Mouse (Mus musculus) limb, embryonic 15.5 days (tissue): ENCODE measurements around the gene Zc2hc1b. TPM values are rescaled to one million over a fixed set of nuclear protein-coding genes. Genes with fewer than 3 reads are reported as not detected.
A peak's percentile ranks its signal among the peaks of the same experiment; 100 is the strongest.

ENCODE experiments used
- ATAC-seq: fragments of 200-750 bp; cut with Nextera tagmentation; 2 replicates; pipeline ENCODE4 v1.8.0; 2017; ENCODE audit warnings: low read depth, moderate TSS enrichment; ENCODE audit not compliant: insufficient number of reproducible peaks, low FRiP score, low TSS enrichment
- H3K27ac ChIP-seq: fragments of 300-500 bp; sonication (generic); 2 replicates; pipeline ENCODE4 v1.5.1; 2015; ENCODE audit warnings: moderate library complexity, mild to moderate bottlenecking, inconsistent platforms
- H3K27me3 ChIP-seq: fragments of 300-500 bp; sonication (generic); 2 replicates; pipeline ENCODE4 v1.6.1; 2015; ENCODE audit warnings: inconsistent platforms
- H3K36me3 ChIP-seq: fragments of 300-500 bp; sonication (generic); 2 replicates; pipeline ENCODE4 v1.6.1; 2015; ENCODE audit warnings: inconsistent platforms
- H3K4me1 ChIP-seq: fragments of 300-500 bp; sonication (generic); 2 replicates; pipeline ENCODE4 v1.6.1; 2015; ENCODE audit warnings: inconsistent platforms
- H3K4me2 ChIP-seq: fragments of 300-500 bp; sonication (generic); 2 replicates; pipeline ENCODE4 v1.6.1; 2015; ENCODE audit warnings: mild to moderate bottlenecking, inconsistent platforms
- H3K4me3 ChIP-seq: fragments of 300-500 bp; sonication (generic); 2 replicates; pipeline ENCODE4 v1.5.1; 2015; ENCODE audit warnings: mild to moderate bottlenecking, inconsistent platforms
- H3K9ac ChIP-seq: fragments of 300-500 bp; sonication (generic); 2 replicates; pipeline ENCODE4 v1.6.1; 2015; ENCODE audit warnings: inconsistent platforms
- H3K9me3 ChIP-seq: fragments of 300-500 bp; sonication (generic); 2 replicates; pipeline ENCODE4 v1.6.1; 2016; ENCODE audit warnings: inconsistent platforms
- WGBS: fragments of 180-500 bp; shearing (Covaris S2); methylation state at CpG from one replicate; pipeline ENCODE4 v1.1.7; 2015; 5-methylcytosine and 5-hydroxymethylcytosine counted together
- polyA plus RNA-seq: library from polyadenylated mRNA; unstranded; fragments of >200 nt; fragmentation: Nextera tagmentation; extraction: Ambion mirVana; gene quantifications from 2 replicates; pipeline ENCODE4 v1.2.1, GENCODE M21; 2015

The Zc2hc1b gene
- polyA plus RNA-seq, 1 experiment from 2014 or later: not detected

DNA sequence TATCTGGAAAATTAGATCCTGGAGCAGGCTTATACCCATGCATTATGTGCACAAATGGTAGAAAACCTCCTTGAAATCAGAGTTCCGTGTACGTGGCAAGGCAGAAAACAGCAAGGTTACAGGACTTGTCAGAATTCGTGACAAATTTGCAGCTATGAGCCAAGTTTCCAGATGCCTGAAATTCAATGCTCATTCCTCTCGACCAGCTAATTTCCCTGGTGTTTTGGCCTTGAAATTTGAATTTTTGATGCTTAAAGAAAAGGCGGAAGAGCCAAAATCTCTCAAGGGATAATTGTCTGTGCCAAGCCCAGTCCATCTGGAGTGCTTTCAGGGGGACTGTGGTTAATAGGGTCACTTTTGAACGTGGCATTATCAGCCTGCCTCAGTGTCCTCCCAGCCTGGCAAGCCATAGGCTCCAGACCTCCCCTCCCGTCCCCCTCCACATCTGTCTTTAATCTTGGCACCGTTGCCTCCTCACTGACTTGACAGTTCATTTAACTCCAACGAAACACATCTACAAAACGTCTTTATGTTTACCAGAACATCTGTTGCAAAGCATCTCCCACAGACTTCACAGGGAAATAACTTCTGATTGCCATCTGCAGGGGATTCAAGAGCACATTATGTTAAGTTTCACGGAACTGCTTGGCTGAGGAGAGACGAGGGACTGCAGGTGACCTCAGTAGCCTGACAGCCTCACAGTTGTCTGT lies 6.9 kb downstream of the Zc2hc1b start:
- Histone ChIP-seq H3K4me1 (peaks cover 31% of the 10 kb centered on the region), H3K4me3 (no peak overlapping the region), H3K36me3 (0 out of 2 replicates have a peak, but pooled peaks cover under 1% of the 10 kb centered on the region), H3K4me2 (no peak overlapping the region), H3K27ac (peak overlapping the region; percentile 68), H3K9ac (no peak overlapping the region), H3K9me3 (no peaks in the 10 kb centered on the region), H3K27me3 (no peaks in the 10 kb centered on the region)
- 15% methylated on average over 12 of the region's 12 CpGs for WGBS
- peak; percentile 68; the same call in 1 of the 2 replicates for ATAC-seq

DNA sequence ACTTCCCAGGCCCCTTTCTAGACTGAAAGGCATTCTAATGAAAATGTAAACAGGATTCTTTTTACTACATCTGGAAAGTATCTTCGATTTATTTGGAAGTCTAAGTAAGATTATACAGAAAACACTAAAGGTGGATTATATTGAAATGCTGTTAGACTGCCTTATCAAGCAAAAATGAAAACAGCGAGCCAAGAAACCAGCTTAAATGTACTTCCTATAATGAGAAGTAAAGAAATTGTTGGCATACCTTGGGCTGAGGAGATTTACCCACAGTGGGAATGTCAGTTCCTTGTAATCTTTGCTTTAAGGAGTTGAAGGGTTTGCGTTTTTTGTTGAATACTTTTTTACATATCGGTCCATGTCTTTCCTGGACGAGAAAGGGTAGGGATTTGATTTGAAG lies 9.4 kb downstream of the Zc2hc1b start:
- 66% methylated on average over 5 of the region's 5 CpGs for WGBS
- Histone ChIP-seq H3K27me3 (no peaks in the 10 kb centered on the region), H3K36me3 (no peaks in the 10 kb centered on the region), H3K9me3 (no peaks in the 10 kb centered on the region), H3K4me3 (no peak overlapping the region), H3K9ac (no peak overlapping the region), H3K4me2 (no peak overlapping the region), H3K27ac (peak overlapping the region; percentile 29; the same call in 1 of the 2 replicates), H3K4me1 (peaks cover 31% of the 10 kb centered on the region)
- no peak for ATAC-seq

DNA sequence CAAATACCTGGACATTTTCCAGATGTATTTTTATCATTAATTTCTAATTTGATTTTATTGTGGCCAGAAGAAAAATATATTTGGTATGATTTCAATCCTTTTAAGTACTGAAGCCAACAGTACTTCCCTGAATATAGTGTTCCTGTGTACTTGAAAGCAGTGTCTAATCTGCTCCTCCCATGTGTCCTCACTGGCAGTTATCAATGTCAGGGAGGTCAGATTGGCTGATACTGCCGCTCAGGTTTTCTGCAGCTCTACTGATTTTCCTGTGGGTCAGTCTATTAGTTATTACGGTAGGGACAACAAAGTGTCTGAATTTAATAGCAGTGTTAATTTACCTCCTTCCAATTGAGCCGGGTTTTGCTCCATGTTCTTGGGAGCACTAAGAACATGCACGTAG lies 15.8 kb downstream of the Zc2hc1b start:
- H3K4me1 ChIP-seq: no peaks in the 10 kb centered on the region
- H3K27me3 ChIP-seq: no peaks in the 10 kb centered on the region
- ATAC-seq: no peak
- 59% methylated on average over 4 of the region's 4 CpGs for WGBS
- no peak overlapping the region for H3K9ac ChIP-seq
- no peak overlapping the region for H3K4me3 ChIP-seq
- no peaks in the 10 kb centered on the region for H3K36me3 ChIP-seq
- no peak overlapping the region for H3K4me2 ChIP-seq
- no peak overlapping the region for H3K27ac ChIP-seq
- no peaks in the 10 kb centered on the region for H3K9me3 ChIP-seq

DNA sequence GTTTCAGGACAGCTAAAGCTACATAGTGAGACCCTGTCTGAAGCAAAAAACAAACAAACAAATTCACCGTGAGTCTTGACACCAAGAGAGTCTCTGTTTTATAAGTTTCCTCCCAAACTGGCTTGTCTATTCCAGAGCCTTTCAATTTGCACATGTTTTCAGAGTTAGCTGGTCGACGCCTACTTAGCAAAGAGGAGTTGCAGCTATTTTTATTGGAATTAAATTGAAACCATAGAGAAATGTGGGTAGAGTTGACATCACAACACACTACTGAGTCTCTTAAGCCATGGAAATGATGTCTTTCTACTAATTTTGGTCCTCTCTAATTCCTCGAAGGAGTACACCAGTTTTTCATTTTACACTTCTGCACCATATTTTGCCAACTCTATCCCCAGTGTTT lies 16.9 kb downstream of the Zc2hc1b start:
- no peak for ATAC-seq
- no peaks in the 10 kb centered on the region for H3K36me3 ChIP-seq
- WGBS: 65% methylated on average over 4 of the region's 4 CpGs
- H3K4me2 ChIP-seq: no peak overlapping the region
- no peak overlapping the region for H3K4me3 ChIP-seq
- H3K4me1 ChIP-seq: no peaks in the 10 kb centered on the region
- no peak overlapping the region for H3K27ac ChIP-seq
- H3K27me3 ChIP-seq: no peaks in the 10 kb centered on the region
- no peak overlapping the region for H3K9ac ChIP-seq
- H3K9me3 ChIP-seq: no peaks in the 10 kb centered on the region

DNA sequence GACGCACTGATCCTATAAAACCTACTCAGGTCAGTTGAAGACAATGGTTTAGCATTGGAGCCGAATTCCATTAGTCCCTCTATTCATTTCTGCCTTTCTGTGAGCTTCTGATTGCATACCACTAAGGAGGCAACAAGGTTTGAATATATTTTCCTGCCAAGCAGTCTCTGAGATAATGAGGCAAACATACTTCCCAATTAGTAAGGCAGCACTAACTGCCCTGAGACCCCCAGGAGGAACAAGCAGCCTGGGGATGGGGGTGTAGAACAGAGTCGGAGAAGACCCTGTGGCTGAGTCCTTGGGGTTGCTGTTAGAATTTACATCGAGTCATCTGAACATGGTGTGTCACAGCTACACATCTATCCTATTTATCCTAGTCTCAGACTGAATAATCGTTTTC lies 22.4 kb downstream of the Zc2hc1b start:
- ATAC-seq: no peak
- WGBS: 81% methylated on average over 5 of the region's 5 CpGs
- no peak overlapping the region for H3K9ac ChIP-seq
- H3K36me3 ChIP-seq: no peaks in the 10 kb centered on the region
- H3K27ac ChIP-seq: peak overlapping the region; percentile 17; the same call in 1 of the 2 replicates
- H3K9me3 ChIP-seq: no peaks in the 10 kb centered on the region
- no peak overlapping the region for H3K4me2 ChIP-seq
- no peaks in the 10 kb centered on the region for H3K27me3 ChIP-seq
- H3K4me3 ChIP-seq: no peak overlapping the region
- H3K4me1 ChIP-seq: peaks cover 2% of the 10 kb centered on the region

DNA sequence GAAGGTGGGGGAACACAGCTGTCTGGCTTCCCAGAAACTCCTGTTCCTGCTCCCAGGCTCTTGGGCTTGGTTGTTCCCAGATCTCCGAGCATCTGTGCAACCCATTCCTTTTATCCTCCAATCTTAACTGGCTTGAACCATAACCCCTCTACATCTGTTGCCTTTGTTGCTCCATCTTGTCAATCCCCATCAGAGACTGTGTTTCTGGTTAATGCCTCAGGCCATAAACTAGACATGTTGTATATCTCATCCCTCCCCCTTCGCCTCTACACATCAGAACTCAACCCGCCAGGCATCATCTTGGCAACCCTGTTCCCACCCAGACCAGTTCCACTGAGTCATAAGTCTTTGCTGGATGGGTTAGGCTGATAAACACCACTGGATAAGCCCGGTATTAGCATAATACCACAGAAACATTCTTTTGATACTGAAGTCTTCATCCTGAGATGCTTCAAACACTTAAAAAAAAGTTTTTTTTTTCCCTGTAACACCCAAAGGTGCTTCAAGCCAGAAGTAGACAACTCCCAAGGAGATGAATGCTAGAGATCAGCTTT lies 24.9 kb downstream of the Zc2hc1b start:
- H3K4me3 ChIP-seq: no peak overlapping the region
- H3K4me2 ChIP-seq: no peak overlapping the region
- 64% methylated on average over 4 of the region's 4 CpGs for WGBS
- 0 out of 2 replicates have a peak overlapping the region, but pooled peaks have one; percentile 11 for H3K27ac ChIP-seq
- no peak overlapping the region for H3K9ac ChIP-seq
- H3K36me3 ChIP-seq: no peaks in the 10 kb centered on the region
- no peaks in the 10 kb centered on the region for H3K27me3 ChIP-seq
- ATAC-seq: peak; percentile 67; the same call in 1 of the 2 replicates
- H3K9me3 ChIP-seq: no peaks in the 10 kb centered on the region
- peaks cover 2% of the 10 kb centered on the region for H3K4me1 ChIP-seq

DNA sequence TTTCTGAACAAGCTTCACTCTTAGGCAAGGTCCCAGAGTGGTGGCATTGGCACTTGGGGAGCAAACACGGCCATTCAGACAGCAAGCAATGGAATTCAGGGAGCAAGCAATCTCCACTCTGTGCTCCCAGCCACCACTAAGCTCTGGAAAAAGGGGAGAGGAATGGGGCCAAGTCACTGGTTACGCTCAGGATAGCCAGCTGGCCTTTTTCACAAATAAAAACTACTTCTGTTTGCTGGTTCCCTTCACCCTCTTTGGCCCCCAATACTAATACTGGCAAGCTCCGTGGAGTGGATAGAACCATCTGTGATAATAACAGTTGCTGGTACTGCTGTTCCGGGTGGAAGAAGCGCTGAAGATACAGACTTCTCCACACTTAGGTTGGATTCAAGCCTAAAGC lies 26.5 kb downstream of the Zc2hc1b start:
- Histone ChIP-seq H3K27ac (peak overlapping the region; percentile 30; the same call in 1 of the 2 replicates), H3K27me3 (no peaks in the 10 kb centered on the region), H3K36me3 (no peaks in the 10 kb centered on the region), H3K9ac (no peak overlapping the region), H3K9me3 (no peaks in the 10 kb centered on the region), H3K4me1 (peaks cover 2% of the 10 kb centered on the region), H3K4me3 (no peak overlapping the region), H3K4me2 (no peak overlapping the region)
- WGBS: 69% methylated on average over 5 of the region's 5 CpGs
- no peak for ATAC-seq

DNA sequence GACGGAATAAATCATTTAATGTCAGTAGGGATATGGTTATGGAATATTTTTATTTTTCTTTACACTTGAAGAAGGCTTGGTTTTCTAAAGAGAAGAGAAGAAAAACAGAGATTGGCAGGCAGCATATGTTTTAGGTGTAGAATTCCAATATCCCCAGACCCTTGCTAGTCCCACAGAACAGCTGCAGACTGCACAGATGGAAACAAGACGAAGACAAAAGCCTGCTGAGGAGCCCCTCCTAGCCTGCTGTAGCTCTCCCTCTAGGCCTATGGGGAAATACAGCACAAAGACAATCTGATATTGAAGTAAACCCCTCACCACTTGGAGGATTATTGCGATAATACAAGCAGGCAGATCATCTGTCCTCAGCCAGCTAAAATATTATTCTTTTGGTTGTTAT lies 27.4 kb downstream of the Zc2hc1b start:
- WGBS: 63% methylated on average over 3 of the region's 3 CpGs
- Histone ChIP-seq H3K9me3 (no peaks in the 10 kb centered on the region), H3K27me3 (no peaks in the 10 kb centered on the region), H3K27ac (peak overlapping the region; percentile 28; the same call in 1 of the 2 replicates), H3K36me3 (no peaks in the 10 kb centered on the region), H3K4me2 (no peak overlapping the region), H3K4me3 (no peak overlapping the region), H3K4me1 (peaks cover 2% of the 10 kb centered on the region), H3K9ac (no peak overlapping the region)
- ATAC-seq: no peak

DNA sequence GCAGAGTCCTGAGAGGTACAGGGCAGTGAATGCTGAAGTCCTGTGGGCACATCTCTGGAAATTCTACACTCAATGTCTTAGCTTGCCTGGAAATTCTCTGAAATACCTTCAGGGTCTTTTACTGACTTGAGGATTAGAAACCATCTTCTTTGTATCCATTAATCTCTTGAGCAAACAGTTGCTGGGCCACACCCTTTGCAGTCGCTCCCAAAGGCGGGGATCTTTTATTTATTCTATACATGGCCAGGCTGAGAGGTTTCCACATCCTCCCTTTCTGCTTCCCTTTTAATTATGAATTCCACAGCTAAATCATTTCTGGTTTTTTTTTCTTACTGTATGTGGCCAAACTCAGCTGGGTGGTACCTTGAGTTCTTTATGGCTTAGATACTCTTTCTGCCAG lies 37.4 kb downstream of the Zc2hc1b start:
- Histone ChIP-seq H3K27ac (peak overlapping the region; percentile 54), H3K27me3 (no peaks in the 10 kb centered on the region), H3K4me1 (0 out of 2 replicates have a peak, but pooled peaks cover 4% of the 10 kb centered on the region), H3K36me3 (no peaks in the 10 kb centered on the region), H3K4me2 (no peak overlapping the region), H3K9ac (no peak overlapping the region), H3K9me3 (no peaks in the 10 kb centered on the region), H3K4me3 (no peak overlapping the region)
- 64% methylated on average over 2 of the region's 2 CpGs for WGBS
- ATAC-seq: no peak

DNA sequence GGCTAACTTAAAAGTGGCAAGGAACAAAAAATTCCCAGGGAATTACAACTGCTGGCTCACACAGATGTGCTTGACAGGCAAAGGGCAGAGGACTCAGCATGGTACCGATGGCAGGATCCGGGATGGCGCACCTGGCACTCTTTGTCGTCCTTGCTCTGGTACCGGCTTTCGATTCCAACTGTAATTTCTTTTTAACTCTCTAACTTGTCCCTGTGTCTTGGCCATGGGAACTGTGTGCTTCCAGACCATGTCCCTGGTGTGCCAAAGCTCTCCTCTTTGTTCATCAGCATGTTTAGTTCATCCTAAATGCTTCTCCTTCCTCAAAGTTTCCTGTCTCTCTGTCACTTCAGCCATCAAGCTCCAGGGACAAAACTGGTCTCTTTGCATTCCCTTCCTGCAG lies 39.9 kb downstream of the Zc2hc1b start:
- Histone ChIP-seq H3K9me3 (no peaks in the 10 kb centered on the region), H3K27me3 (no peaks in the 10 kb centered on the region), H3K36me3 (no peaks in the 10 kb centered on the region), H3K4me1 (0 out of 2 replicates have a peak, but pooled peaks cover 4% of the 10 kb centered on the region), H3K27ac (no peak overlapping the region), H3K4me2 (no peak overlapping the region), H3K4me3 (no peak overlapping the region), H3K9ac (no peak overlapping the region)
- ATAC-seq: no peak
- WGBS: 85% methylated on average over 6 of the region's 6 CpGs

DNA sequence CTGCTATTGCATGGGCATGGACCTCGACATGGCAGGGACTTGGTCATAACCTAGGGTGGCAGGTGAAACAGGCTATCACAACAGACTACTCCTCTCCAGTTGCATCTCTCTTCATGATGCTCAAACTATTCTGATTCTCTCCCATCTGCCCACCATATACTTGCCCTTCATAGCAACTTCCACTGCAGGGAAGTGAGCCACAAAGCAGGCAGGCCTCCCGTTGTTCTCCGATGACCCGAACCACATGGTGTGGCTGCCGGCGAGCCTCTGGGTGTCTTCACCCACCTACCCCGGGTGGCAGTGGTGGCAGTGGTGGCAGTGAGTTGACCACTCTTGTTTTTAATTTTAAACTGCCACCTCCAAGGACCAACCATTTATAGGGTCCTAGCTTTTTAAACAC lies 42.1 kb downstream of the Zc2hc1b start:
- ATAC-seq: no peak
- Histone ChIP-seq H3K4me1 (0 out of 2 replicates have a peak, but pooled peaks cover under 1% of the 10 kb centered on the region), H3K36me3 (no peaks in the 10 kb centered on the region), H3K27me3 (no peaks in the 10 kb centered on the region), H3K9ac (no peak overlapping the region), H3K4me3 (no peak overlapping the region), H3K9me3 (no peaks in the 10 kb centered on the region), H3K4me2 (no peak overlapping the region), H3K27ac (no peak overlapping the region)
- WGBS: 87% methylated on average over 7 of the region's 7 CpGs

DNA sequence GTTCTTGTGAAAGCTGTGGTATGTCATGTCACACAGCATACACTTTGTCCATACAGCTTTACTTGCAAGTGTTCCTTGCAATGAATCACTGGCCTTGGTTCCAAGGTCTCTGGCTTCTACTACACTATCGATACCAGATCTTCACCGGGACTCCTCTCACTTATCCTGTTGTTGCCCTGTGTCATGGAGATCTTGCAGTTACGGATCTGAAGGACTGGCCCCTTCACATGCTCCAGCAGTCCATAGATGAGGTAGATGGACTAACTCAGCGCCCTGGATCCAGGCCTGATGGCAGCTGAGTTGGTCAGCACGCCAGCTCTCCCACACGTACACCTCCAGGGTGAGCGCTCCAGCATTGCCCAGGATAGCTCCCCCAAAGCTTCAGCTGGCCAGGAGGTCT lies 42.5 kb downstream of the Zc2hc1b start:
- Histone ChIP-seq H3K4me1 (no peaks in the 10 kb centered on the region), H3K4me2 (no peak overlapping the region), H3K9me3 (no peaks in the 10 kb centered on the region), H3K9ac (no peak overlapping the region), H3K36me3 (no peaks in the 10 kb centered on the region), H3K27ac (no peak overlapping the region), H3K27me3 (no peaks in the 10 kb centered on the region), H3K4me3 (no peak overlapping the region)
- WGBS: 93% methylated on average over 7 of the region's 7 CpGs
- ATAC-seq: no peak
